Mouse (Mus musculus) testis, adult 2 months (tissue): ENCODE data around the gene Vangl1. TPM values are rescaled to one million over a fixed set of nuclear protein-coding genes. Genes with fewer than 3 reads are reported as not detected.

Experiments used
- H3K27ac ChIP-seq: fragments of 200-500 bp; 2 replicates; pipeline ENCODE4 v1.5.1; 2012; ENCODE audit warnings: low read depth, low read length; ENCODE audit not compliant: control insufficient read depth, insufficient read depth
- H3K27me3 ChIP-seq: fragments of 200-500 bp; 2 replicates; pipeline ENCODE4 v1.6.1; 2012; ENCODE audit warnings: mild to moderate bottlenecking, low read length, moderate library complexity; ENCODE audit not compliant: control insufficient read depth, insufficient read depth
- H3K36me3 ChIP-seq: fragments of 200-500 bp; 2 replicates; pipeline ENCODE4 v1.6.1; 2012; ENCODE audit warnings: mild to moderate bottlenecking, low read length; ENCODE audit not compliant: control insufficient read depth, insufficient read depth
- H3K4me1 ChIP-seq: fragments of 200-500 bp; 2 replicates; pipeline ENCODE4 v1.6.1; 2012; ENCODE audit warnings: low read length; ENCODE audit not compliant: control insufficient read depth, insufficient read depth
- H3K4me3 ChIP-seq: fragments of 200-500 bp; 2 replicates; pipeline ENCODE4 v1.5.1; 2012; ENCODE audit warnings: low read depth, mild to moderate bottlenecking, low read length, moderate library complexity, mixed read lengths; ENCODE audit not compliant: control insufficient read depth
- CTCF ChIP-seq: fragments of 200-500 bp; IDR thresholded peaks from 2 replicates; pipeline ENCODE4 v1.5.1; 2012; ENCODE audit warnings: low read depth, mild to moderate bottlenecking, inconsistent platforms, low read length, moderate library complexity; ENCODE audit not compliant: control insufficient read depth, insufficient read depth, insufficient replicate concordance
- POLR2A ChIP-seq: fragments of 200-500 bp; IDR thresholded peaks from 2 replicates; pipeline ENCODE4 v1.6.1; 2012; ENCODE audit warnings: low read depth, mild to moderate bottlenecking, inconsistent platforms, low read length, moderate library complexity; ENCODE audit not compliant: control insufficient read depth
- polyA plus RNA-seq: library from polyadenylated mRNA; depleted of rRNA; stranded (reverse); fragments of >200 nt; gene quantifications from 2 replicates; pipeline ENCODE4 v1.2.3, GENCODE M21; 2012; rRNA removed

Gene Vangl1
- polyA plus RNA-seq, 1 experiment: 1.3 TPM

GRCm38 (mm10) chr3:102108201-102108600 is 96.3 kb downstream of the Vangl1 start:
- no peaks in the 10 kb centered on the region for H3K27me3 ChIP-seq
- no peak overlapping the region for H3K4me3 ChIP-seq
- H3K27ac ChIP-seq: no peak overlapping the region
- TF ChIP-seq POLR2A (no peak), CTCF (no peak)
- H3K4me1 ChIP-seq: no peaks in the 10 kb centered on the region
- no peaks in the 10 kb centered on the region for H3K36me3 ChIP-seq

DNA sequence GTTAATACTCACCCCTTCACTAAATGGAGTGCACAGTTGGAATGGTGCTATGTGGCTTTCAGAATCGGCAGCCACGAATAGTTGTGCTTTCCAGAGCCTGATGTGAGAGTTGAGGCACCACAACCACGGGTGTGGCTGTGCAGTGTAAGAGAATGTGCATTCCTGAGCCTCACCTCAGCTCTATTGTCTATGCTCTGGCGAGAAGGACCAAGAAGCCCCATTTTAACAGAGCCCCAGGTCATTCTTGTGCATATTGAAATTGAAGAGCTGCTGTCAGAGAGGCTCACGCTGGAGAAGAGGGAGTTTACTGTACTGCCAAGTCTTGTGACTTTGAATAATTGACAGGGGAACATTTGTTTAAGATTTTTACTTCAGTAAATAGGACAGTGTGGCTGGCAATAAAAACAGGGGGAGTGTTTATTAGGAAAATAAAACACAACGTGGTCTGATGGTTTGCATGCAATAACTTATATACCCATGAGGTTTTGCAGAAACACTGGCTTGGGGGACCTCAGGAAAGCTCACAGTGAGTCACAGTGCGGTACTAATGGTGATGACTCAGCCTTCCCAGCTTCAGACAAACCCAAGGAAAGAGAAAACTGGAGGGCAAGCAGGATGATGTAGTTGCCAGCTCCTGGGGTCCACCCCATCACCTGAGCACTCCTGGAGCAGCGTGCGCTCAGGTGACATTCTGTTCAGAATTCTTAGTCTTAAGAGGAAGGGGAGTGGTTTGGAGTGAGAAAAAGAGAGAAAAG is 100.5 kb downstream of the Vangl1 start:
- Histone ChIP-seq H3K27ac (no peak overlapping the region), H3K27me3 (no peaks in the 10 kb centered on the region), H3K4me3 (no peak overlapping the region), H3K4me1 (no peaks in the 10 kb centered on the region), H3K36me3 (no peaks in the 10 kb centered on the region)
- TF ChIP-seq CTCF (no peak), POLR2A (no peak)

Other genes with a start within 250 kb of the Vangl1 start
- not detected in 2 replicates for gene Nhlh2, start 194.6 kb downstream of the Vangl1 start, polyA plus RNA-seq
- 1.9 and 2.5 TPM in 2 replicates for gene Casq2, start 118.3 kb downstream of the Vangl1 start, polyA plus RNA-seq